Mouse (Mus musculus): ENCODE measurements around the gene Tmc6. TPM values are rescaled to one million over a fixed set of nuclear protein-coding genes. Genes with fewer than 3 reads are reported as not detected.
A peak's percentile ranks its signal among the peaks of the same experiment; 100 is the strongest.
"Not testable (repeated sequence)": the region's sequence is repeated elsewhere in the genome, so short reads cannot be mapped to it uniquely, and the experiment has no call there.

The Tmc6 gene
- polyA plus RNA-seq, 1 experiment = 16.7 TPM

GRCm38 (mm10) chr11:117797511-117798159 is 15.6 kb upstream of the Tmc6 start, which contains the start of gene 6030468B19Rik:
6030468B19Rik (plus strand) TSS chr11:117797660.
- TF ChIP-seq POLR2A (IDR thresholded peaks at IDR 0.05; ENCODE audit: borderline replicate concordance, low read depth, low read length) = no peak
- TF ChIP-seq CTCF (IDR thresholded peaks at IDR 0.05; ENCODE audit: low read depth, low read length) = no peak
- no peak within 1 kb of the TSS for H3K27ac ChIP-seq (ENCODE audit: insufficient read depth, low read depth, low read length)
- H3K4me1 ChIP-seq (ENCODE audit: control insufficient read depth, insufficient read depth, low read length) = peaks cover 14% of the 10 kb centered on the region
- no peak within 1 kb of the TSS for H3K4me3 ChIP-seq (ENCODE audit: insufficient read depth, low read length)

GRCm38 (mm10) chr11:117796954-117797353 is 15.0 kb upstream of the Tmc6 start:
- Histone ChIP-seq H3K4me1 (ENCODE audit: control insufficient read depth, insufficient read depth, low read length) (peaks cover 14% of the 10 kb centered on the region), H3K27ac (ENCODE audit: insufficient read depth, low read depth, low read length) (no peak overlapping the region), H3K4me3 (ENCODE audit: insufficient read depth, low read length) (no peak overlapping the region)
- no peak for TF ChIP-seq CTCF (IDR thresholded peaks at IDR 0.05; ENCODE audit: low read depth, low read length)
- no peak for TF ChIP-seq POLR2A (IDR thresholded peaks at IDR 0.05; ENCODE audit: borderline replicate concordance, low read depth, low read length)

GRCm38 (mm10) chr11:117794035-117794551 is 12.1 kb upstream of the Tmc6 start:
- H3K4me1 ChIP-seq (ENCODE audit: control insufficient read depth, insufficient read depth, low read length) = peaks cover 10% of the 10 kb centered on the region
- no peak overlapping the region for H3K4me3 ChIP-seq (ENCODE audit: insufficient read depth, low read length)
- H3K27ac ChIP-seq (ENCODE audit: insufficient read depth, low read depth, low read length) = no peak overlapping the region
- no peak for TF ChIP-seq POLR2A (IDR thresholded peaks at IDR 0.05; ENCODE audit: borderline replicate concordance, low read depth, low read length)
- TF ChIP-seq CTCF (IDR thresholded peaks at IDR 0.05; ENCODE audit: low read depth, low read length) = no peak

GRCm38 (mm10) chr11:117792281-117792888 is 10.4 kb upstream of the Tmc6 start:
- Histone ChIP-seq H3K27ac (ENCODE audit: insufficient read depth, low read depth, low read length) (peak overlapping the region; percentile 5), H3K4me1 (ENCODE audit: control insufficient read depth, insufficient read depth, low read length) (peaks cover 3% of the 10 kb centered on the region; the same call in 1 of the 2 replicates), H3K4me3 (ENCODE audit: insufficient read depth, low read length) (peak overlapping the region; percentile 29)
- TF ChIP-seq CTCF (IDR thresholded peaks at IDR 0.05; ENCODE audit: low read depth, low read length) (no peak), POLR2A (IDR thresholded peaks at IDR 0.05; ENCODE audit: borderline replicate concordance, low read depth, low read length) (no peak)

GRCm38 (mm10) chr11:117791441-117791761 is 9.4 kb upstream of the Tmc6 start:
- TF ChIP-seq POLR2A (IDR thresholded peaks at IDR 0.05; ENCODE audit: borderline replicate concordance, low read depth, low read length) (no peak), CTCF (IDR thresholded peaks at IDR 0.05; ENCODE audit: low read depth, low read length) (no peak)
- Histone ChIP-seq H3K4me3 (ENCODE audit: insufficient read depth, low read length) (no peak overlapping the region), H3K4me1 (ENCODE audit: control insufficient read depth, insufficient read depth, low read length) (peaks cover 3% of the 10 kb centered on the region; the same call in 1 of the 2 replicates), H3K27ac (ENCODE audit: insufficient read depth, low read depth, low read length) (no peak overlapping the region)

GRCm38 (mm10) chr11:117790703-117791440 is 8.9 kb upstream of the Tmc6 start:
- Histone ChIP-seq H3K4me1 (ENCODE audit: control insufficient read depth, insufficient read depth, low read length) (peaks cover 3% of the 10 kb centered on the region; the same call in 1 of the 2 replicates), H3K4me3 (ENCODE audit: insufficient read depth, low read length) (no peak overlapping the region), H3K27ac (ENCODE audit: insufficient read depth, low read depth, low read length) (no peak overlapping the region)
- TF ChIP-seq CTCF (IDR thresholded peaks at IDR 0.05; ENCODE audit: low read depth, low read length) = 0 out of 2 replicates have a peak, but pooled peaks have one; percentile 19
- no peak for TF ChIP-seq POLR2A (IDR thresholded peaks at IDR 0.05; ENCODE audit: borderline replicate concordance, low read depth, low read length)

- Histone ChIP-seq H3K4me1 (ENCODE audit: control insufficient read depth, insufficient read depth, low read length) (peaks cover 3% of the 10 kb centered on the region; the same call in 1 of the 2 replicates), H3K4me3 (ENCODE audit: insufficient read depth, low read length) (no peak overlapping the region), H3K27ac (ENCODE audit: insufficient read depth, low read depth, low read length) (no peak overlapping the region)
- TF ChIP-seq POLR2A (IDR thresholded peaks at IDR 0.05; ENCODE audit: borderline replicate concordance, low read depth, low read length) = no peak
- TF ChIP-seq CTCF (IDR thresholded peaks at IDR 0.05; ENCODE audit: low read depth, low read length) = peak; percentile 55; the same call in 1 of the 2 replicates
Observed at GRCm38 (mm10) chr11:117790286-117790685, 8.3 kb upstream of the Tmc6 start.

- H3K4me1 ChIP-seq (ENCODE audit: control insufficient read depth, insufficient read depth, low read length); H3K27ac ChIP-seq (ENCODE audit: insufficient read depth, low read depth, low read length); H3K4me3 ChIP-seq (ENCODE audit: insufficient read depth, low read length): not testable (repeated sequence)
Observed at GRCm38 (mm10) chr11:117788481-117788880, 6.5 kb upstream of the Tmc6 start.

GRCm38 (mm10) chr11:117786294-117786693 is 4.3 kb upstream of the Tmc6 start:
- TF ChIP-seq CTCF (IDR thresholded peaks at IDR 0.05; ENCODE audit: low read depth, low read length) = peak; percentile 42; the same call in 1 of the 2 replicates
- TF ChIP-seq POLR2A (IDR thresholded peaks at IDR 0.05; ENCODE audit: borderline replicate concordance, low read depth, low read length) = no peak
- H3K27ac ChIP-seq (ENCODE audit: insufficient read depth, low read depth, low read length) = no peak overlapping the region

More at GRCm38 (mm10) chr11:117786294-117786693, 4.3 kb upstream of the Tmc6 start:
- Histone ChIP-seq H3K4me1 (ENCODE audit: control insufficient read depth, insufficient read depth, low read length) (peaks cover 8% of the 10 kb centered on the region), H3K4me3 (ENCODE audit: insufficient read depth, low read length) (no peak overlapping the region)
